Mouse (Mus musculus) gonadal fat pad, adult 2 months (tissue): ENCODE measurements around the gene Pdlim1. TPM values are rescaled to one million over a fixed set of nuclear protein-coding genes. Genes with fewer than 3 reads are reported as not detected.

Source experiments
- DNase-seq: peaks from one replicate; pipeline ENCODE4 v3.0.0-alpha.2; 2012; ENCODE audit warnings: low read depth
- polyA plus RNA-seq: library from polyadenylated mRNA; depleted of rRNA; stranded (reverse); fragments of >200 nt; gene quantifications from 2 replicates; pipeline ENCODE4 v1.2.3, GENCODE M21; 2012

Pdlim1 gene
- polyA plus RNA-seq, 1 experiment = 150 TPM

DNA sequence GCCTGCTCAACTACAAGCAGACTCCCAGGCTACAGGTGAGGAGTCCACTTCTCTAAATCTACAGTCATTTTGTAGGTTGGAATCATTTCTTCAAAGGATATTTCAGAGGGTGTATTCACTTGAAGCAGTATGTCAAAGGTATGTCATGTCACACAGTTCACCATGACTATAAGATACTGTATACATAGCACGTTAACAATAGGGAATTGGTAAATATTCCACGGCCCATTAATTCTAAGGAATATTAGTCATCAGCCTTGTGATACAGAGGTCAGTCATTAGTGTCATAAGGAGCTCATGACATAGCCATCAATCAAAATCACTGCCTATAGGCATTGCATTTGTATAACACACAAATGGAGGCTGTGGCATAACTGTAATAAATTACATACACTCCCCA, 13.1 kb upstream of the Pdlim1 start:
- DNase-seq = no peak

DNA sequence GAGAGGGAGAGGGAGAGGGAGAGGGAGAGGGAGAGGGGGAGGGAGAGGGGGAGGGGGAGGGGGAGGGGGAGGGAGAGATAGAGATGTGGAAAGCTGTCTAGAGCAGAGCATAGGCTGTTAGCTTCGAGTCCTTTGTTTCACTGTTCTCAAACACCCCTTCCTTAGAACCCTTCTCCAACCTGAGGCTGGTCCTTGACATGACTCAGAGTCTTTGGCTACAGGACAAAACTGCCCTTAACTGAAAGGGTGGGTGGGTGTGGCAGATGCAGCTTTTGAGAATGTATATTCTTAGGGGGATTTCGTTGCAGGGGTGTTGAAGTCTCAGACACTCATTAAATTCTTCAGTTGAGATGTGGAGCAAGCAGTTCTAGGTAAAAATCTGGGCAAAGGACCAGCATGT, 11.8 kb upstream of the Pdlim1 start:
- no peak for DNase-seq

DNA sequence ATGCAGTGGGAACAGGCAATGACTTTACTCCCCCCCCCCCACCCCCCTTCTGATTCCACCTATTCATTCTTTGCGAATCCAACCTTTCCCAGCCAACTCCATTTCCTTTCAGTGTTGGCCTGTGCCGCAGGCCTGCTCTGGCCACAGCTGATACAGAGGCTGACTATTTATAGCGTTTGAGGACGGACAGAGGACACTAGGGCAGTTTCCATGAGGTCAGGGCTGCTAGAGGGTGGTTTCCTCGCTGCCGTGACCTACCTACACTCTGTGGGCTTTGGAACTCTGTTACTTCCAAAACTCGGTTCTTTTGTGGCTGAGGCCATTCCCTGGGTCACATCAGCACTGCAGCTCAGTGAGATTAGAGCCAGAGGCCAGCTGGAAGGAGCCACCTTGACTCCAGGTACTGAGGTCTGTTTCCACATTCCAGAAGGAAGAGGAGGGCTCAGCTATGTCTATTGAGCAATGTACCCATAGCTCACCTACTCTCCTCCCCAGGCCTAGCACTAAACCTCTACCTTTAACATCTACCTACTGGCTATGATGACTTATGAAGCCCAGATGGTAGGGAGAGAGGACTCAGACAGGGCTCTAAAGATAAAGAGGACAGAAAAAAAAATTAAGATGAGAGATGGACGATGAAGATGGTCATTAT, 6.9 kb upstream of the Pdlim1 start:
- DNase-seq = no peak

DNA sequence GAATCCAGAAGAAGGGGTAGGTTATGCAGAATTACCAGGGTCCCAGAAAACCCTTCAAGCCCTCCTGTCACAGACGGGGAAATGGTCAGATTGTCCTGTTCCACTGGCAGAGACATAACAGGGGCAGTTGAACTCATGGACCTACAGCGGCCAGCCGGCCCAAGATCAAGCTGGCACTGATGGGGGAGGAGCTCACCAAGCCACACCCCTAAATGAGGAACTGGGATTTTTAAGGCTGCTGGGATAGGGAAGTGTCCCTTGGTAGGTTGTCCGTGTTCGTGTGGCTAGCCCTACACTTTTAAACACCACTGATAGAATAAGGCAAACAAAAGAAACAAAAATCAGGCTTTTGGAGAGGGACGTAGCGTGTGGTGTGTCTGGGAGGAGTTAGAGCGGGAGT, 5.9 kb upstream of the Pdlim1 start:
- DNase-seq = no peak

DNA sequence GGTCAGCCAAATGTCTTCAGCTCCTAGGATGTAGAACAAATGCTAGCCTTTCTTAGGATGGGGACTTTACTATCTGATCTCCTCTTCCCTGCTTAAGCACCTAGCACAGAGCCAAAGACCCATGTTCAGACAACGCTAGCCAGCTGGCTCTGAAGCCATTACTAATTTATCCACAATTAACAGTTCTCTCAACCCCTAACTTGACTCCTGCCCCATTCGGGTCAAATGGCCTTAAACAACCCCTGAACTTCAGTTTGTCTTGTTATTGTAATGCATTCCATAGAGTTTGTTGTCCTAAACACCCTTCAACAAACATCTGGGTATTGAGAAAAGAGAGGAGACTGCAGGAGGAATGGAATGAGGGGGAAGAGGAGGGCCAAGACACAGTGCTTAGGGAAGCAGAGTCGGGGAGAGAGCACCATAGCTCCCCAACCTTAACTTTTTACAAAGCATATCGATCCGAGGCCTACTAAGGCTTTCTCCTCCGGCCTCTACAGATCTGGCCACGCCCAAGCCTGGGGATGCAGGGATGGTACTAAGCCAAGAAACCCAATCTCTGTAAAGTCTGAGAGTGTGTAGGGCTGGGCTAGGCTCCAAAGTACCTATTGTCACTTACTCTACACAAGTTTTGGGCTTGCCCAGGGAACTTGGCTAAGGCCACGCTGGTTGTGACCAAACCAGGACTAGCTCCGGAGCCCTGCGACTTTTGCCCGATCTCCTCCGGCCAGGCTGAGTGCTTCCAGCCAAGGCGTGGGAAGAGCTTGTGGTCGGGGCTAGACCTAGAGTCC, 4.0 kb upstream of the Pdlim1 start:
- DNase-seq = peak; percentile 61

DNA sequence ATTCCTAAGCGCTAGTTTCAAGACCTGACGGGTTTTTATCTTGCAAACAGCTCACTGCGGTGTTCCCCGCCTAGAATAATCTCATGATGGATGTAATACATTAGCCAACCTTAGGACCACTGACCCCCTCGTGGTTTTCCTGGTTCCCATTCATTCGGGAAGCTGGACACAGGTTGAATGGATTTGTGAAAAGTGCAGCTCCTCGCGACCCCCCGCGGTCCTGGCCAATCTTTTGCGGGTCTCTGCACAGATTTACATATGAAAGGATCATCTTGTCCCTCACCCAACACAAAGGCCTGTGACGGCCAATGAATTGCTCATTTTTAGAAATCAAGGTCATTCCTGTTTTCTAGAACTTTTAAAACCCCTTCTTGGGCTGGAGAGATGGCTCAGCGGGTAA, 1.0 kb upstream of the Pdlim1 start:
- DNase-seq = no peak

DNA sequence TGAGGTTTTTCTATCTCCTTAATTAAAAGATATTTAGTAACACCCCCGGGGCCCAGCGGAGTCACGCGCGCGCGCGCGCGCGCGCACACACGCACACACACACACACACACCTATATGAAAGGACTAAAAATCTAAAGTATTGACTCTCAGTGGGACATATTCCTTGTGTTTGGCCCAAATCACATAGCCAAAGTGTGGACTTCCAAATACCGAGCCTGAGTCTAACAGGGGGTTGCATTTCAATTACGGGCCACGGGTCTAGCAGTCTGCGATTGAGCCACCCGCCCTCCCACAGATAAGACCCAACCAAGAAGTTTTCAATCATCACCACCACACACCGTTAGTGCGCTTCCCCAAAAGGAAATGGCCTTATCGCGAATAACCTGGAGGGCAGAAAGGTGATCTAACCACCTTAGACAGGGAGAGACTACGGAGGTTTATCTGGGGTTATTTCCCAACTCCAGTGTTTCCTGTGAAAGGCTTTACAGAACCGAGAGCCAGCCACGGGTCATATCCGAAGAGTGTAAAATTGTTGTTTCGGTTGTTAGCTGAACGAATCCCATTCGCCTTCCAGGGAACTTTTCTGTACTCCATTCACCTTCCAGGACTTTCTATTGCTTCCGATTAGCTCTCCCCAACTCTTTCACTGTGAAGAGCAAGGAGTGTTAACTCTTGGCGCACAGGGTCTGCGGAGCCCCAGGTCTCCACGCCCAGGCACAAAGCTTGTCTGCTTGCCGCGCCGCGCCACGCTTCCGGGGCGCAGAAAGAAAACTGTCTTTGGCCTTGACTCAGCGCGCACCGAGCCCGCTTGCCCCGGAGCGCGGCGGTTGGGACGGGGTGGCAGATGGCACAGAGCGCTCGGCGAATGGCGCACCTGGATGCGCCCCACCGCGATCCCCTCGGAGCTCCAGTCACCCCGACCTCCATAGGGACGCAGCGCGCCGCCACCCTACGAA, 1.0 kb downstream of the Pdlim1 start:
- no peak for DNase-seq

DNA sequence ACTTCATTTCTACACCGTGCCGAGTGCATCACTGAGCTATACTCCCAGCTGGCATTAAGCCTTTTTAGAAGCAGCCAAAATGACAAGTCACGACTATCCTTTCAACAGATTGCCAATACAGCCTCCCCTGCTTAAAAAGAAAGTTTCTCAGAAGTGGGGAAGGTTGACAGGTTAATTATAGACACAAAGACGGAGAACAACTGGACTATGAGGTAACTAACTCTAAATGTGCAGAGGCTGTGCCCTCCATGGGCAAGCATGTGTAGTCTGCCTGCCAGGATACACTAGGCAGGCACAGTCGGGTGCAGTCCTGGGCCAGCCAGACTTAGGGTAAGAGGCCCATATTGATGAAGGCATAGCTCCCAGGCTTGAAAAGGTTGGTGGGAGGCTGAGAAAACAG, 2.1 kb downstream of the Pdlim1 start:
- DNase-seq = peak; percentile 73

DNA sequence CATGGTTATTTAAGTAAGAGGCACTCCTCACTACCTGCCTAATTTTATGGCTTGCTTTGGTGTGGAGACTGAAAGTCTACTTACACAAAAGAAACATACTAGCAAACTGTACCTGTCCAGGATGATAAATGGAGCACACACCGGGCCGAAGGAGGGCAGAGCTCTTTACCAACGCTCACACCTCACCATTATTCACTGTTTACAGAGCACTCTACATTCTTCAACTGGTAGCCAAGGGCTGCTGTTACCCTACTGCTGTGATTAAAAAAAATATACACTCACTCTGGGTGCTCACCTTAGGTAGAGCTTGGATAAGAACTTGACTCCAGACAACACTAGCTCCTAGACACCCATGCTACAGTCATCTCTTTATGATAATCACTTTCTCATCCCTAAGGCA, 3.1 kb downstream of the Pdlim1 start:
- no peak for DNase-seq

DNA sequence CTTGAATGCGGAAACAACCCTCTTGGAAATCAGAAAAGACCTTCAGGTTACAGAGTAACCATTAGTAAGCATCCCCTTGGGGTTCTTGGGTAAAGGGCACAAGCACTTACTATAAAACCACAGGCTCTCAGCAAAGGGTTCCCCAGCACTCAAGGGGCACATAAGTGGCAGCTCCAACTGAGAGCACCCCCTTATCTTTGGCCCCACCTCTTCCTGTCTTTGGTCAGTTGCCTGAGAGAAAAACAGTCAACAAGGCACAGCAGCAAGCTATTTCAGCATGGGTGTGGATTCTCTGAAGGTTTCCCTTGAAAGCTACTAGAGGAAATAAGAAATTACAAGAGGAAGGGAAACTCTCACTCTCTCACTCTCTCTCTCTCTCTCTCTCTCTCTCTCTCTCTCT, 4.3 kb downstream of the Pdlim1 start:
- DNase-seq = no peak

DNA sequence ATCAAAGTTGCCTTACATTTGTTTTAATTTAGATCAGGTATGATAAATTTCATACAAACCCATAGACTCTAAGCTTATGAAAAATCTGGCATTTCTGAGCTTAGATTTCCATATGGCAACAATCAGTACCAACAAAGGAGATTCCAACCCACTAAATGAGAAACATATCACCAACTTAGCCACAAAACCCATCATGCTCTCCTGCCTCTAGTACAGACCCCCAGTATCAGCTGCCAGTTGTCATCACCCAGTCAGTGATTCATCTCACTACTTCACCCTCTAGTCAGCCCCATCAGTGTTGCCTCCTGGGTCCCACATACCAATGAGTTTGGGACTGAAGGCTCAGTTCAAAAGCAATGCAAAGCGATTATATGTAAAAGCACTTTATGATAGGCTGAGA, 12.2 kb downstream of the Pdlim1 start:
- DNase-seq = no peak

DNA sequence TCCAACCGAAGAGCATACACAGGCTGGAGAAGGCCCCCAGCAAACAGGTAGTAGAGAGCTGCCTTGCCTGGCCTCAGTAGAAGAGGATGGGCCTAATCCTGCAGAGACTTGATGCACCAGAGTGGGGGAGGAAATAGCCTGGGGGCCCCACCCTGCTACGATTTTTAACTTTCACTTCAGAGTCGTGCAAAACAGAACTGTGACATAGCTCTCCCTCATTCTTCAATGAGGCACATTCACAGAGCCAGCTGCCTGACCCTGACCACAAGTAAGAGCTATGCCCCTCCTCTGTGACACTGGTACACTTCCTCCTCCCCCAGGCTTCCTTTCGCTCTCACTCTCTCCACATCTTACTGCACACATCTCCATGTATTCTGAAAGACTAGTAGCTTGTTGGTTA, 14.2 kb downstream of the Pdlim1 start:
- no peak for DNase-seq

DNA sequence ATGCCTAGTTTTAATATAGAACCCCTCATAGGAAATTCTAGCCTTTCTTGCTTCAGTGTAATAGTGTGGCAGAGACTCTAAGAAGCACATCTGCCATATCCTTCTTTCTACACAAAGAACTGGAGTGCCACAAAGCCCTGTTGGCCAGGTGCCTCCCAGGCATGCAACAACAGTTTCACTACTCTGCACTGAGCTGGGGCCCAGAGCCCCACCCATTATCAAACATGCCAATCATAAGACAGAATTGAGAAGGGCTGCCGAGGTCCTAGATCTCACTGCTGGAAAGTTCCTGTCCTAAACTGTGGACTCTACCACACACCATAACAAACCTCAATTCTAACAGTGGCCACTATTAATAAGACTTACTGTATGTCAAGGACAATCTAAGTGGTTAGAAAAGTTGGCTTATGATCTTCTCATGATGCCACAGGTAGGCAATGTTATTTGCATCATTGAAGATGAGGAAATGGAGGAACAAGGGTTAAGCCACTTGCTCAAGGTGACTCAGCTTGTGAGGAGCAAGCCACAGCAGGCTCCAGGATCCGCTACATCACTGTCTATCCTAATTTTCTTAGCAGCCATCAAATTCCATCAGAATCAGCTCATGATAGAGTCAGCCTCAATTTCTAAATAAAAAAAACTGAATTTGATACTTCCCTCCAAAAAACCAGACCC, 15.1 kb downstream of the Pdlim1 start:
- peak; percentile 65 for DNase-seq

DNA sequence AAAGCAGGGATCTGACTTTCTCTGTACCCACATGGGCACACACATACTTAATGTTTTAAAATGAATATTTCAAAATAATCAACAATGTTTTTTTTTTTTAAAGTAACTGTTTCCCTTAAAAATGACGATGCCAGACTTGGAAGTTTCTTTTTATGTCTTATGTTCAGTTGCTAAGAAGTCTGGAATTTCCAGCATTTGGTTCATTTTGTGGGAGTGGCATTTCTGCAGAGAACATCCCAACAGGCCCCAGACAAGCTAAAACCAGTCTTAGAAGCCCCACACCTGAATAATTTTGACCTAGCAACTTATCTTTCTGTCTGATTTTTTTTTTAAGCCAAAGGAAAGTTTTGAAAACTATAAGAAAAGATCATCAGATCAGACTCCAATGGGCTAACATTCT, 16.1 kb downstream of the Pdlim1 start:
- DNase-seq = no peak

DNA sequence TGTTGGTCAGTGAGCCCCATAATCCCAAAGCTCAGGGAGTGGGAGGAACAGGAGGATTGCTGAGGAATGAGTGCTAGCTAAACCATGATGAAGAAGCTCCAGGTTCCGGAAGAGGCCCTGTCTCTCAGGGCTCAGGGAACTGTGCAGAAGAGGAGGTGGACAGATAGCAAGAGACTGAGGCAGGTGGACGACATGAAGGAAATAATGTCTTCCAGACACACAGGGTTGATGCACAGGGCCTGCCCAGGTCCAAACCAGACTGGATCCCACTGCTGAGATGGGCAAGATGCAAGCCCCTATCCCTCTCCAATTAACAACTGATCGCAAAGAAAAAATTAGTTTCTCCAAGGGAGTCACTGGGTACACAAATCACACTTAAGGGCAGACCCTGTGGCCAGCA, 16.9 kb downstream of the Pdlim1 start:
- DNase-seq = no peak

DNA sequence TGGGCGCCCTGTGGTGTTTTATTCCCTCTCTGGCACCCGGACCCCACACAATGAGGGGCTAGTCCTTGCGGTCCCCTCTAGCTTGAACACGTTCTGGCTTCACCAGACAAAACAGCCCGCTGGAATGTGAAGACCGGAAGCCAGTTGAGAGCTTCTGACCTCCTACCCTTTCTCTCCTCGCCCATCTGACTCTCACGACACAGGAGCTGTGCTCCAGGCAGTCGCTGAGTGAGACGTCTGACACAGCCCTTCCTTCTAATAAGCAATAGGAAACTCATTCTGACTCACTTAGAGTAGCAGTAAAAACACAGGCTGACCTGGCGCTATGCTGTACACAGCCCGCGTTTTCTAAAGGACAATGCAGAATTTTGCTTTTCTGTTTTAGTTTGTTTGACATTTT, 17.9 kb downstream of the Pdlim1 start:
- DNase-seq = no peak

DNA sequence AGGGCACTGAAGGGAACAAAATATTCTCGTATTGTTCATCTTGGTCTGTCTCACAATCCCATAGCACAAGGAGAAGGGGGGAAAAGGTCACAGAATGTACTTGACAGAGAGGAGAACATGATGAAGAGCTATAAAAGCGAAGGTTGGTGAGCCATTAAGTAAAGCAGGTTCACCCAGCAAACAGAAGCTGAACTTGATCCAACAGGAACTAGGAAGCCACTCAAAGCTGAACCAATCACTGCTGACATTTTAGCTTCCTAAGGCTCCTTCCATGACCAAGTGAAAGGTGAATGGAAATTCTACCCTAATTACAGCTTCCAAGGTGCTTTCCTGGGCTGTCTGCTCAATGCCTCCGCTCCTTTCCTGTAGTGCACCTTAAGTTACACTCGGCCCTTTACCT, 20.5 kb downstream of the Pdlim1 start:
- DNase-seq = no peak

DNA sequence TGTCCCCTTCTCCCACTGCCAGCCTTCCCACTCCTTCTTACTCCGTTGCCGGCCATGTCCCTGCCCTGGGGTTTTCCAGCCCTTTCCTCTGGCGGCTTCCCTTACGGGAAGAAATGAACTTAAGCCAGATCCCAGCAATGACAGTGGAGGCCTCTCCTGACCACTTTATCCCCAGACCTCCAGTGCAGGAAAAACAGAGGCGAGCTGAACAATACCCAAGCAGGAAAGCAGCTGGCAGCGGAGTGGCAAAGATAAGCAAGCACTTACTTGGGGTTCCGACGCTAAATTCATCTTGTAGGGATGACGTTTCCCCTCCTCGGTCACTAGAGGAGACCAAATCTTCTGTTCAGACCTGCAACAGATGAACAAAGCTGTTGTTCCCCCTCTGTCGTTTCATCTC, 22.3 kb downstream of the Pdlim1 start:
- DNase-seq = no peak

DNA sequence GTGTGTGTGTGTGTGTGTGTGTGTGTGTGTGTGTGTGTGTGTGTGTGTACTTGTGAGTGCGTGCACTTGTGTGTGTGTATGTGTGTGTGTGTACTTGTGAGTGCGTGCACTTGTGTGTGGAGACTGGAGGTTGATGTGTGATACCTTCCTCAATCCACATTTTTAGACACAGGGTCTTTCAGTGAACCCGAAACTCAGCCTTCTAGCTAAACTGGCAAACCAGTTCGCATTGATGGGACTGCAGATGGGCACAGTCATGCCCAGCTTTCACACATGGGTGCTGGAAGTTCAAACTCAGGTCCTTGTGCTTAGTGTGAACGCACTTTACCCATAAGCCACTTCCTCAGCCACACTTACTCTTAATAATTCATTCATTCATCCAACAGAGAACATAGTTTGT, 23.2 kb downstream of the Pdlim1 start:
- no peak for DNase-seq

DNA sequence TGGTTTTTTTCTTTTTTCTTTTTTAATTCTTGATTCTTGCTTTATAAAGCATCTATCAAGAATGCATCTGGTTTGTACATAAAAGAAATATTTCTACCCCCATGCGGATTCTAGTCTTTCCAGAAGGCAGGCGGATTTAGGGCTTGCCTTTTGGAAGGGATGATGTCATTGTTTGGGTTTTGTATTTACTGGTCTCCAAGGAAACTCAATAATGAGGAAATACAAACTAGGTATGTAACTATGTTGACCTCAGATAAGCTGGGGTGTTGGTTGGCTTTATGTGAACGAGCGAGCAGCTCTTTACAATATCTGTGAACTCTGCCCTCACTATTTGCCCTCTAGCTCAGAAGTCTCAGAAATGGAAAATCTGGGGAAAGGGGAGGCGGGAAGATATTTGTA, 24.4 kb downstream of the Pdlim1 start:
- no peak for DNase-seq

DNA sequence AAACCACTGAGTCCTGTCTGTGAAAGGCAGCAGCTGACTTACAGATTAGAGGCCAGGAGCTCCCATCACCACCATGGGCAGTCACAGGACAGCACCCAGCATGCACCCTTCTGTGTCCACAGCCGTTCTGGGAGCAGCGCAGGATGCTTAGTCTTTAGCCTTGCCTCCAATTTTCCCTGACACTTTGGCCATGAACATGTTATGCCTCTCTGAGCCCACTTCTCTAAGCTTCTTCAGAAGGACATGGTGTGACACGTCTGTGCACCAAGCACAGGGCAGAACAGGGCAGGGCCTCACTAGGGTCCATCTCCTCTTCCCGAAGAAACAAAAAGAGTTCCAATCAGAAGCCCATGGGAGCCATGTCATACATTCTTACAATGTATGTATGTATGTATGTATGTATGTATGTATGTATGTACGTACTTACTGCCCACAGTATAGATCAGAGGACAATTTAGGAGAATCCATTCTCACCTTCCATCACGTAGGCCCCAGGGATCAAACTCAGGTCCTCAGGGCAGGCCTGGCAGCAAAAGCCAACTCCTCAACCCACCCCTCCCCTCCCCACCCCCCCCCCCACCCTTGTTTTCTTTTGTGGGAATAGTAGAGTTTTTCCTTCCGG, 24.9 kb downstream of the Pdlim1 start:
- DNase-seq = no peak
